Mouse (Mus musculus): ENCODE measurements at regions not wholly inside any gene's neighbourhood (a gene's known extent, or its start where the extent isn't known, plus 50 kb on each side); places are given as distances from the start of the nearest gene placed in this dataset.
"Not testable (repeated sequence)": the region's sequence is repeated elsewhere in the genome, so short reads cannot be mapped to it uniquely, and the experiment has no call there.

GRCm38 (mm10) chr16:76471081-76471480 is 97.5 kb upstream of the Nrip1 start:
- H3K27me3 ChIP-seq (ENCODE audit: control insufficient read depth, insufficient read depth, low read length), result no peaks in the 10 kb centered on the region
- DNase-seq (ENCODE audit: low read depth in 1 of 2, low spot score in 2 of 2), result no peak
- H3K4me1 ChIP-seq (ENCODE audit: control insufficient read depth, insufficient read depth, insufficient read length), result no peaks in the 10 kb centered on the region
- 84% methylated on average over 3 of the region's 3 CpGs for WGBS
- H3K27ac ChIP-seq (ENCODE audit: insufficient read depth, low read length), result no peak overlapping the region
- H3K4me3 ChIP-seq (ENCODE audit: extremely low read depth, insufficient read depth, insufficient read length), result no peak overlapping the region
- TF ChIP-seq POLR2A (IDR thresholded peaks at IDR 0.05; ENCODE audit: low read depth, low read length), result no peak
- no peak for TF ChIP-seq CTCF (IDR thresholded peaks at IDR 0.05; ENCODE audit: extremely low read depth, insufficient read depth, insufficient read length, insufficient replicate concordance)
- no peaks in the 10 kb centered on the region for H3K36me3 ChIP-seq (ENCODE audit: control insufficient read depth, insufficient read depth, low read length)

GRCm38 (mm10) chr16:76459521-76459920 is 85.9 kb upstream of the Nrip1 start:
- no peak for TF ChIP-seq POLR2A (IDR thresholded peaks at IDR 0.05; ENCODE audit: low read depth, low read length)
- TF ChIP-seq CTCF (IDR thresholded peaks at IDR 0.05; ENCODE audit: extremely low read depth, insufficient read depth, insufficient read length, insufficient replicate concordance), result no peak
- no peaks in the 10 kb centered on the region for H3K36me3 ChIP-seq (ENCODE audit: control insufficient read depth, insufficient read depth, low read length)
- DNase-seq (ENCODE audit: low read depth in 1 of 2, low spot score in 2 of 2), result no peak
- H3K27me3 ChIP-seq (ENCODE audit: control insufficient read depth, insufficient read depth, low read length), result no peaks in the 10 kb centered on the region
- H3K27ac ChIP-seq (ENCODE audit: insufficient read depth, low read length), result no peak overlapping the region
- H3K4me1 ChIP-seq (ENCODE audit: control insufficient read depth, insufficient read depth, insufficient read length), result no peaks in the 10 kb centered on the region
- 79% methylated on average over 1 of the region's 1 CpGs for WGBS
- no peak overlapping the region for H3K4me3 ChIP-seq (ENCODE audit: extremely low read depth, insufficient read depth, insufficient read length)

GRCm38 (mm10) chr16:76456300-76456599 is 82.6 kb upstream of the Nrip1 start:
- H3K4me3 ChIP-seq (ENCODE audit: extremely low read depth, insufficient read depth, insufficient read length); H3K27ac ChIP-seq (ENCODE audit: insufficient read depth, low read length): not testable (repeated sequence)
- 76% methylated on average over 2 of the region's 2 CpGs for WGBS

GRCm38 (mm10) chr16:76455499-76456299 is 82.1 kb upstream of the Nrip1 start:
- TF ChIP-seq POLR2A (IDR thresholded peaks at IDR 0.05; ENCODE audit: low read depth, low read length) (no peak), CTCF (IDR thresholded peaks at IDR 0.05; ENCODE audit: extremely low read depth, insufficient read depth, insufficient read length, insufficient replicate concordance) (no peak)
- no peak for DNase-seq (ENCODE audit: low read depth in 1 of 2, low spot score in 2 of 2)
- no peaks in the 10 kb centered on the region for H3K4me1 ChIP-seq (ENCODE audit: control insufficient read depth, insufficient read depth, insufficient read length)

More at GRCm38 (mm10) chr16:76456300-76456599, 82.6 kb upstream of the Nrip1 start:
- not testable (repeated sequence) for H3K36me3 ChIP-seq (ENCODE audit: control insufficient read depth, insufficient read depth, low read length); H3K4me1 ChIP-seq (ENCODE audit: control insufficient read depth, insufficient read depth, insufficient read length); DNase-seq (ENCODE audit: low read depth in 1 of 2, low spot score in 2 of 2); H3K27me3 ChIP-seq (ENCODE audit: control insufficient read depth, insufficient read depth, low read length)

GRCm38 (mm10) chr16:76454741-76455465 is 81.3 kb upstream of the Nrip1 start:
- Histone ChIP-seq H3K36me3 (ENCODE audit: control insufficient read depth, insufficient read depth, low read length) (no peaks in the 10 kb centered on the region), H3K27me3 (ENCODE audit: control insufficient read depth, insufficient read depth, low read length) (no peaks in the 10 kb centered on the region), H3K4me3 (ENCODE audit: extremely low read depth, insufficient read depth, insufficient read length) (no peak overlapping the region), H3K4me1 (ENCODE audit: control insufficient read depth, insufficient read depth, insufficient read length) (no peaks in the 10 kb centered on the region), H3K27ac (ENCODE audit: insufficient read depth, low read length) (no peak overlapping the region)
- DNase-seq (ENCODE audit: low read depth in 1 of 2, low spot score in 2 of 2), result no peak
- no peak for TF ChIP-seq CTCF (IDR thresholded peaks at IDR 0.05; ENCODE audit: extremely low read depth, insufficient read depth, insufficient read length, insufficient replicate concordance)
- no peak for TF ChIP-seq POLR2A (IDR thresholded peaks at IDR 0.05; ENCODE audit: low read depth, low read length)
- WGBS, result 90% methylated on average over 17 of the region's 17 CpGs

More at GRCm38 (mm10) chr16:76455499-76456299, 82.1 kb upstream of the Nrip1 start:
- WGBS, result 59% methylated on average over 9 of the region's 9 CpGs
- no peak overlapping the region for H3K27ac ChIP-seq (ENCODE audit: insufficient read depth, low read length)
- no peak overlapping the region for H3K4me3 ChIP-seq (ENCODE audit: extremely low read depth, insufficient read depth, insufficient read length)
- H3K36me3 ChIP-seq (ENCODE audit: control insufficient read depth, insufficient read depth, low read length), result no peaks in the 10 kb centered on the region
- H3K27me3 ChIP-seq (ENCODE audit: control insufficient read depth, insufficient read depth, low read length), result no peaks in the 10 kb centered on the region

GRCm38 (mm10) chr16:76453457-76454200 is 80.0 kb upstream of the Nrip1 start:
- no peak overlapping the region for H3K27ac ChIP-seq (ENCODE audit: insufficient read depth, low read length)
- no peaks in the 10 kb centered on the region for H3K27me3 ChIP-seq (ENCODE audit: control insufficient read depth, insufficient read depth, low read length)
- 79% methylated on average over 11 of the region's 11 CpGs for WGBS
- DNase-seq (ENCODE audit: low read depth in 1 of 2, low spot score in 2 of 2), result no peak
- no peaks in the 10 kb centered on the region for H3K36me3 ChIP-seq (ENCODE audit: control insufficient read depth, insufficient read depth, low read length)
- H3K4me1 ChIP-seq (ENCODE audit: control insufficient read depth, insufficient read depth, insufficient read length), result no peaks in the 10 kb centered on the region; the same call in 1 of the 2 replicates
- TF ChIP-seq CTCF (IDR thresholded peaks at IDR 0.05; ENCODE audit: extremely low read depth, insufficient read depth, insufficient read length, insufficient replicate concordance) (no peak), POLR2A (IDR thresholded peaks at IDR 0.05; ENCODE audit: low read depth, low read length) (no peak)
- no peak overlapping the region for H3K4me3 ChIP-seq (ENCODE audit: extremely low read depth, insufficient read depth, insufficient read length)
